Mouse (Mus musculus): ENCODE measurements at regions not wholly inside any gene's neighbourhood (a gene's known extent, or its start where the extent isn't known, plus 50 kb on each side); places are given as distances from the start of the nearest gene placed in this dataset.

GRCm38 (mm10) chr13:84685930-84686329 lies 463.8 kb downstream of the Tmem161b start:
- no peak for DNase-seq
- Histone ChIP-seq H3K4me3 (ENCODE audit: low read depth, low read length) (no peak overlapping the region), H3K4me2 (ENCODE audit: low read depth, low read length) (no peak overlapping the region), H3K27ac (ENCODE audit: low read depth) (no peak overlapping the region), H3K4me1 (ENCODE audit: insufficient read depth) (no peaks in the 10 kb centered on the region), H3K9ac (replicated peaks) (no peak overlapping the region), H3K27me3 (ENCODE audit: insufficient read depth, low read length) (no peaks in the 10 kb centered on the region), H3K9me3 (ENCODE audit: low read length) (no peaks in the 10 kb centered on the region), H3K36me3 (replicated peaks; ENCODE audit: insufficient read depth, low read length) (no peaks in the 10 kb centered on the region)
- ATAC-seq: no peak
- 39% methylated on average over 2 of the region's 2 CpGs for WGBS (ENCODE audit: insufficient replicate concordance)
- TF ChIP-seq CTCF (IDR thresholded peaks at IDR 0.05; ENCODE audit: low read depth) (no peak), EP300 (IDR thresholded peaks at IDR 0.05; ENCODE audit: low read depth) (no peak)

GRCm38 (mm10) chr13:84693462-84693861 lies 471.4 kb downstream of the Tmem161b start:
- Histone ChIP-seq H3K27ac (ENCODE audit: low read depth) (no peak overlapping the region), H3K9ac (replicated peaks) (no peak overlapping the region), H3K36me3 (replicated peaks; ENCODE audit: insufficient read depth, low read length) (no peaks in the 10 kb centered on the region), H3K4me2 (ENCODE audit: low read depth, low read length) (no peak overlapping the region), H3K4me3 (ENCODE audit: low read depth, low read length) (no peak overlapping the region), H3K4me1 (ENCODE audit: insufficient read depth) (no peaks in the 10 kb centered on the region), H3K9me3 (ENCODE audit: low read length) (no peaks in the 10 kb centered on the region), H3K27me3 (ENCODE audit: insufficient read depth, low read length) (no peaks in the 10 kb centered on the region)
- no peak for DNase-seq
- no peak for TF ChIP-seq CTCF (IDR thresholded peaks at IDR 0.05; ENCODE audit: low read depth)
- TF ChIP-seq EP300 (IDR thresholded peaks at IDR 0.05; ENCODE audit: low read depth): no peak
- 80% methylated on average over 2 of the region's 2 CpGs for WGBS (ENCODE audit: insufficient replicate concordance)
- no peak for ATAC-seq

GRCm38 (mm10) chr13:84698472-84699080 lies 476.5 kb downstream of the Tmem161b start:
- WGBS (ENCODE audit: insufficient replicate concordance): 48% methylated on average over 3 of the region's 3 CpGs
- DNase-seq: no peak
- H3K4me1 ChIP-seq (ENCODE audit: insufficient read depth): no peaks in the 10 kb centered on the region

GRCm38 (mm10) chr13:84741231-84741630 lies 448.0 kb upstream of the Ccnh start:
- Histone ChIP-seq H3K4me2 (ENCODE audit: low read depth, low read length) (no peak overlapping the region), H3K36me3 (replicated peaks; ENCODE audit: insufficient read depth, low read length) (no peaks in the 10 kb centered on the region), H3K27ac (ENCODE audit: low read depth) (no peak overlapping the region), H3K4me3 (ENCODE audit: low read depth, low read length) (no peak overlapping the region), H3K4me1 (ENCODE audit: insufficient read depth) (no peaks in the 10 kb centered on the region), H3K27me3 (ENCODE audit: insufficient read depth, low read length) (no peaks in the 10 kb centered on the region), H3K9ac (replicated peaks) (no peak overlapping the region), H3K9me3 (ENCODE audit: low read length) (no peaks in the 10 kb centered on the region)
- 78% methylated on average over 4 of the region's 4 CpGs for whole genome bisulfite sequencing (ENCODE audit: insufficient replicate concordance)
- ATAC-seq: no peak
- DNase-seq: no peak
- TF ChIP-seq CTCF (IDR thresholded peaks at IDR 0.05; ENCODE audit: low read depth) (no peak), EP300 (IDR thresholded peaks at IDR 0.05; ENCODE audit: low read depth) (no peak)

More at GRCm38 (mm10) chr13:84698472-84699080, 476.5 kb downstream of the Tmem161b start:
- Histone ChIP-seq H3K4me2 (ENCODE audit: low read depth, low read length) (no peak overlapping the region), H3K9ac (replicated peaks) (no peak overlapping the region), H3K4me3 (ENCODE audit: low read depth, low read length) (no peak overlapping the region), H3K27ac (ENCODE audit: low read depth) (no peak overlapping the region), H3K36me3 (replicated peaks; ENCODE audit: insufficient read depth, low read length) (no peaks in the 10 kb centered on the region), H3K9me3 (ENCODE audit: low read length) (no peaks in the 10 kb centered on the region), H3K27me3 (ENCODE audit: insufficient read depth, low read length) (no peaks in the 10 kb centered on the region)
- ATAC-seq: no peak
- TF ChIP-seq CTCF (IDR thresholded peaks at IDR 0.05; ENCODE audit: low read depth) (no peak), EP300 (IDR thresholded peaks at IDR 0.05; ENCODE audit: low read depth) (no peak)

GRCm38 (mm10) chr13:84748331-84748730 lies 440.9 kb upstream of the Ccnh start:
- no peak overlapping the region for H3K4me3 ChIP-seq (ENCODE audit: low read depth, low read length)
- no peak for TF ChIP-seq EP300 (IDR thresholded peaks at IDR 0.05; ENCODE audit: low read depth)
- TF ChIP-seq CTCF (IDR thresholded peaks at IDR 0.05; ENCODE audit: low read depth): no peak
- no peak overlapping the region for H3K27ac ChIP-seq (ENCODE audit: low read depth)
- H3K36me3 ChIP-seq (replicated peaks; ENCODE audit: insufficient read depth, low read length): no peaks in the 10 kb centered on the region
- no peak for ATAC-seq
- no peak overlapping the region for H3K4me2 ChIP-seq (ENCODE audit: low read depth, low read length)
- H3K27me3 ChIP-seq (ENCODE audit: insufficient read depth, low read length): no peaks in the 10 kb centered on the region
- H3K9me3 ChIP-seq (ENCODE audit: low read length): no peaks in the 10 kb centered on the region
- DNase-seq: no peak
- H3K4me1 ChIP-seq (ENCODE audit: insufficient read depth): no peaks in the 10 kb centered on the region
- H3K9ac ChIP-seq (replicated peaks): no peak overlapping the region
- 87% methylated on average over 2 of the region's 2 CpGs for WGBS (ENCODE audit: insufficient replicate concordance)

DNA sequence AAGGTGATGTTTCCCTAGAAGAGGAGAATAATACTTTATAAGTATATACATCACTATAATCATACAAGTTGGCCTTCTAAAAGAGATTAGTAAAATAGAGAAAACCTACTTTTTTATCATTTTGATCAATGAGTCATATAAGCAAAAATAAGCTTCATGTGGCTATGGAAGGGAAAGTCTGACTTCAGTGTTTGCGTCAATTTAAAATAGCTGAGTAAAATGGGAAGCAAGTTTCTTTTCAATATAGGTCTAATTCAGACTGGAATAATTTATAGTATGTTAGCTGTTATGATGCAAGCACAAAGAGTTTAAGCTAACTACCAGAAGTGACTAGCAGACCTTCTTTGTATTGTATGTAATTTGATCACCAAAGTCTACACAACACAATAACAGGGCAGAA lies 440.0 kb upstream of the Ccnh start:
- no peak for ATAC-seq
- H3K4me3 ChIP-seq (ENCODE audit: low read depth, low read length): no peak overlapping the region

More for the DNA sequence above, 440.0 kb upstream of the Ccnh start:
- no peak overlapping the region for H3K4me2 ChIP-seq (ENCODE audit: low read depth, low read length)
- no peaks in the 10 kb centered on the region for H3K27me3 ChIP-seq (ENCODE audit: insufficient read depth, low read length)
- DNase-seq: no peak
- H3K9ac ChIP-seq (replicated peaks): no peak overlapping the region
- H3K4me1 ChIP-seq (ENCODE audit: insufficient read depth): no peaks in the 10 kb centered on the region
- WGBS (ENCODE audit: insufficient replicate concordance): 87% methylated on average over 1 of the region's 1 CpGs
- H3K36me3 ChIP-seq (replicated peaks; ENCODE audit: insufficient read depth, low read length): no peaks in the 10 kb centered on the region
- H3K9me3 ChIP-seq (ENCODE audit: low read length): no peaks in the 10 kb centered on the region
- no peak overlapping the region for H3K27ac ChIP-seq (ENCODE audit: low read depth)
- TF ChIP-seq CTCF (IDR thresholded peaks at IDR 0.05; ENCODE audit: low read depth) (no peak), EP300 (IDR thresholded peaks at IDR 0.05; ENCODE audit: low read depth) (no peak)

All from liver, postnatal 0 days (tissue).